Mouse (Mus musculus) frontal cortex, adult 2 months (tissue): Measurements from ENCODE around the gene Hhatl. TPM values are rescaled to one million over a fixed set of nuclear protein-coding genes. Genes with fewer than 3 reads are reported as not detected.
A peak's percentile ranks its signal among the peaks of the same experiment; 100 is the strongest.

Experiments
- DNase-seq, 2 experiments: peaks; one replicate each; pipeline ENCODE4 v3.0.0; 2022; ENCODE audit warnings: low spot score in 1 of 2; ENCODE audit errors: extremely low spot score in 1 of 2
- polyA plus RNA-seq: library from polyadenylated mRNA; depleted of rRNA; stranded (reverse); fragments of >200 nt; gene quantifications from 2 replicates; pipeline ENCODE4 v1.2.3, GENCODE M21; 2012; rRNA removed

Gene Hhatl
- polyA plus RNA-seq, 1 experiment: 17.7 TPM

DNA sequence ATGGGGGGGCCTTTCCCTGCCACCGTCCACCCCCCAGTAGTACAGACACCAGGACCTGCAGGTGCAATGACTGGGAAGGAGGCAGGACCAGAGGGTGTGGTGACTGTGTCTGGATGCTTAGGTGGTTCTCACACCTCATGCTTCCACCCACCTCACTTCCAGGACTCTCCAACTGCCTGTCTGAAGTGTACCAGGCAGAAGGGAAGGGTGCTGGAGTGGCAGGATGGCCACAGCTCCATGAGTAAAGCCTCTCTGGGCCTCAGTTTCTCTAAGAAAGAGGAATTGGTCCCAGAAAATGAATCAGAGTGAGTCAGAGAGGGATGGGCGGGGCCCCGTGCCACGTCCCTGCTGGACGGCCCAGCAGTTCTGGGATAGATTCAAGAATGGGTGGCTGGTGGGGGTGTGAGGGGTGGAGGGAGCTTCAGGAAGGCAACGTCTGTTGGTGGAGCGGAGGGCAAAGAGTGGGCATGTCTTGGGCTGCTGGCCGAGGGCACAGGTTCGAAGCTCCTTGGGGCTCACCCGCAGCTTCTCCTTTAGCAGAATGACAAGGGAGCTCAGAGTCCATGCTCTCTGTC is 31.1 kb downstream of the Hhatl start:
- no peak for DNase-seq

DNA sequence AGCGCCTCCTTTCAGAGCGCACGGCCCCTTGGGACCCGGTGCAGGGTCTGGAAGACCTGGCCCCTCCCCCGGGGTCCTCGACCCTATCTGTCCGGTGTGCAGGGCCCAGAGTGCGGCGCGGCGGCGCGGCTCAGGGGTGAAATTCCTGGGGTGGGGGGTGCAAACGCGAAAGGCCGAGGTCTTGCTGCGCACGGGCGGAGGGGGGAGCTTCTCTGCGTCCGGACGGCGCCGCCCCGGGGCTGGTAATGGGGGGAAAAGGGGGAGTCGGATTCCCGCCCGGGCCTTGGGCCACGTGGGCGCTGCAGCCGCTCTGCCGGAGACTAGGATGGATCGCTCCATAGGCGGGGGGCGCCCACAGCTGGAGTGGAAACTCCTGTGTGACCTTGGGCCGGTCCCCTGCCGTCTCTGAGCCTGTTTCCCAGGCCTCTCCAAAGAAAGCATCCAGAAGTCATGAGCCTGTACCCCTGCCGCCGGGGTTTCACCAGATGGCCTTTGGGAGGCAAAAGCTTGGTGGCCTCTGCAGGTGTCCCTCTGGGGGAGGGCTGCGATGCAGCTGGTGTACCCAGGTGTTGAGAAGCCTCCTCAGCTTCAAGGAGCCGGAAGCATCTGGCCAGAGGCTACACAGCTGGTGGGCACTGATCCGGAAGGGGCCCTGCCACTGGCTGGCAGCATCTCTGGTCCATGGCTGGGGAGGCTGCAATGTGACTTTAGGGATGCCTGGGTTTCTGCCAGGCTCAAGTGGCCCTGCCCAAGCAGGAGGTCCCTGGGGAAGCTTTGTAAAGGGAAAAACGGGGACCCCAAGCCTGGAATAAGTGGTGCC is 31.8 kb downstream of the Hhatl start:
- DNase-seq: peak in 1 of 2 experiments; percentile 59

DNA sequence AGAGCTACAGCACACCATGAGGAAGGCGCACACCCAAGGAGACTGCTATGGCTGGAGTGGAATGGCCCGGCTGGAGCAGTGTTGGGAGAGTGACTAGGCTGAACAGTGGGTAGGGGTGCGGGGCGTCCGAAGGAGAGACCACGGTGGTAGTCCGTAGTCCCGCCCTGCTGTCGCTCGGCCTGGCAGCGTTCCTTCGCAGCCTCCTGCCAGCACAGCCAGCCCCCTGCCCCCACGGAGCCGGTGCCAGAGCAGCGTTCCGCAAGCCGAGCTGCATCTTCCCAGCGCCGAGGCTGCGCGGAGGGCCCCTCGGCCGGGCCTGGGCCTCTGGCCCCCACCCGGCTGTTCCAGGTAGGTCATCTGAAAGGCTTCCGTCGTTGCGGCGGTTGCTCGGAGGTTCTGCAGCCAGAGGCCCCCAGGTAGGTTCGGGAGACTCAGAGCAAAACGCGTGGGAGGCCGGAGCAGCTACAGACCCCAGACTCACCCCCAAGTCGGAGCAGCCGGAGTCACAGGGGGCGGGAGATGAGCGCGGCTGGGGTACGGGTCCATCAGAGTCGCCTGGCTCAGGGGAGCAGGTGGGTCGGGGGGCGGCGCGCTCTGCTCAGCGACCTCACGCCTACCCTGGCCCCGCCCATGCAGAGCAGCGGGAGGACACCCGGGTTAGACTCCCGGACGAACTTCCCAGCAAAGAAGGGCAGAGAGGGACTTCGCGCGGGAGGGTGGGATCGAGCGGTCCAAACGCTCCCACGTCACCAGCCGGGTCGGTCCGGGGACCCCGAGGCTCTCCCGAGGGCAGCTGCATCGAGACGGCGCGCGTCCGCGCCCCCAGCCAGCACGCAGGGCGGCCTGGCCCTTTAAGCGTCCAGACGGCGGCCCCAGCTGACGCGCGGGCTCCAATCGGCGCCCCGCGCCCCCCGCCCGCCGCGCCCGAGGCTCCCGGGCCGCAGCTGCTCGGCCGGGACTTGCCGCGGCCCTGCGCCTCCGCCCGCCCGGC is 32.9 kb downstream of the Hhatl start, which contains the start of gene Zfp651:
Zfp651 (plus strand) TSS at position 240 of the 991 bp plus-strand sequence.
- DNase-seq: peak in 1 of 2 experiments; percentile 70

DNA sequence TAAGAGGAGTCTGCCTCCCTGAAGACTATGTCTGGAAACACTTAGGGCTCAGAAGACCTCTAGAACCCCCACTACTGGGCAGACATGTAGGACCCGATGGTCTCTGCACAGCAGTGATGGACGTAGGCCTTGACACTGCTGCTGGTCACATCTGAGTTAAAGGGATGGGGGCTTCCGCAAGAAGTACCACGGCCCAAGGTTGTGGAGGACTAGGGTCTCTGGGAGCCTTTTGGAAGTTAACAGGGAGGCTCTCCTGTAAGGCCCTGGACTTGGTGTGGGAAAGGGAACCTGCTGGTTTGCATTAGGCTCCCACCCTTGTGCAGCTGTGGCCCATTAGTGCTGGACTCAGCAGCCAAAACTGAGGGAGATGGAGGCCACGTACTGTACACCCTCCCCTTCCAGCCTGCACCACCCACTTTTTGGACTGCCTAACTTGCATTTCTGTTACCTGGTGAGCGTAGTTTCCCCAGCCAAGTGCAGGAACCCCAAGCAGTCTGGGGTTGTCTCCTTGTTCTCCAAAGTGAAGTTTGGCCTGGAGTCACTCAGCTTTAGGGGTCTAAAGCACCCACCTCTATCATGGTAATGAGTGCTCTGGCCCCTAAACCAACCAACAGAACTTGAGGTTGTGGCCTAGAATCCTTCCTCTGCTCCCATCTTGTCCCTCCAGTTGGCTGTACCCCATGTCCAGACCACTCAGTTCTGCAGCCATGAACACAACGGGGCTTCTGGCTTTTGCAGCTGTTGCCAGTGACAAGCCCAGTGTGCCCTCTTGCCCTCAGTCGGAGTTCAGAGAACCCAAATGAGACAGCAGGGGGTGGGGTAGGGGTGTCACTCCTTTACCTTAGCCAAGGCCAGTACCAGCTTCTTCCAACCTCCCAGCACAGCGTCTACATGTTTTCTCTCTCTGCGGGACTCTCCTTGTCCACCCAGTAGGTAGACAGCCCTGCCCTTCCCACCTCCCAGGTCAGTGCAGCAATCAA is 34.2 kb downstream of the Hhatl start:
- no peak for DNase-seq

DNA sequence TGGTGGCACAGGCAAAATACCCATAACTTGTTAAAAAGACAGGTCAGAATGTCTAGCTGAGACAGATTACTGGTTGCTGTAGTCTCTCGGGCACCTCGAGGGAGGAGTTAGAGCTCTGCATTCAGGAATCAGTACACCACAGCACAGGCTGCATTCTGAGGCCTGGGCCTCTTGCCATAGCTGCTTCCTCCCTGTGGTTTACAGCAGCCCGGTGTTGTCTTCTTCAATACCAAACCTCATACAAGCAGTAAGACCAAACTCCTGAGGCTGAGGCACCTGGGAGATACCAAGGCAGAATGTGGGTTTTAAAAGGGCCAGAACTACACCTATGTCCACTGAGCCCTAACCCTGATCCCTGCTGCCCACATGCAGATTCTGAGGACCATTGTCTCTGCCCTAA is 34.9 kb downstream of the Hhatl start:
- DNase-seq: no peak

DNA sequence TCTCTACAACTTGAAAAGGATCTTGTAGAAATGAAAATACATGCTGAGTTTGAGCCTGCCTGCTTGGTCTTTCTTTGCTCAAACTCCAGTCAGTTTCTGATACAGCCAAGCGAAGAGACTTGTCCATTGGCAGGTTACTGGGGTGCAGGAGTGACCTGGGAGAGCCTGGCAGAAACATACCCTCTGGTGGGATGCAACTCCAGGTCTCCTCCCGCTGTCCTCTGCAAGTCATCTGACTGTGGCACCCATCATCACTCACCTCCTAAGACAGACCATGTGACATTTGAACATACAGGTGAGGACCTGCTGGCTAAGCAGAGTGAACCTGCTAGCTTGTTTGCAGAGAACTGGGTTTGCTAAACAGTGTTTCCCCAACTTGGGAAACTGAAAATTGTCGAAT is 35.5 kb downstream of the Hhatl start:
- no peak for DNase-seq

DNA sequence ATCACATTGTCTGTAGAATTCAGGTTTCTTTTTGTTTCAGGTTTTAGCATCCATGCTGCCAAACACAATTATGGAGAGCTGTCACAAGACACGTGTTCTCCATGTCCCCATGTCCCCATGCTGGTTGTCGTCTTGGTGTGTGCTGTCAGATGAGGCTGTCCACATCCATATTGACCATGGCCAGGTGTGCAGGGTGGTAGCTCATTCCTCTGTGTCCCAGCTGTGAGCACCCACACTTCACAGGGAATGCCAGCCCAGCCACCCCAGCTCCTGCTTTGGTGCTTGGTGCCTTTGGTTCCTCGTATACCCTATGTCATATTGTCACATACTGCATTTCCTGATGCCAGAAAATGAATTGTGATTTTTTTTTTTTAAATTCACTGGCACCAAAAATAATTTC is 37.7 kb downstream of the Hhatl start:
- DNase-seq: no peak

DNA sequence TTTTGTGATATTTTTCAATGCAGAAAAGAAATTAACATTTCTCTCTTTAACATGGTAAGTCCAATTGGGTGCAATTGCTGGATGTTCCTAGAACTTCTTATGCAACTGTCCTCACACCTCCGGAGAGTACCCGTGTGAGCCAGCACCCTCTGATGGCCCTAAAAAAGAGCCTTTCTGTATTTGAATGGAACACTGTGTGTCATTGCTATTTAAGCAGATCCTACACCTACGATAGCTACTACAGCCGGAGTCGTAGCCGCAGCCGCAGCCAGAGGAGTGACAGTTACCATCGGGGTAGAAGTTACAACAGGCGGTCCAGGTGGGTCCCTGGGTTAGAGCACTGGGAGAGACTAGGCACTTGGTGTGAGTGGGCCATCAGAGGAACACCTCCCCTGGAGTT is 39.5 kb downstream of the Hhatl start:
- DNase-seq: peak in 1 of 2 experiments; percentile 62

DNA sequence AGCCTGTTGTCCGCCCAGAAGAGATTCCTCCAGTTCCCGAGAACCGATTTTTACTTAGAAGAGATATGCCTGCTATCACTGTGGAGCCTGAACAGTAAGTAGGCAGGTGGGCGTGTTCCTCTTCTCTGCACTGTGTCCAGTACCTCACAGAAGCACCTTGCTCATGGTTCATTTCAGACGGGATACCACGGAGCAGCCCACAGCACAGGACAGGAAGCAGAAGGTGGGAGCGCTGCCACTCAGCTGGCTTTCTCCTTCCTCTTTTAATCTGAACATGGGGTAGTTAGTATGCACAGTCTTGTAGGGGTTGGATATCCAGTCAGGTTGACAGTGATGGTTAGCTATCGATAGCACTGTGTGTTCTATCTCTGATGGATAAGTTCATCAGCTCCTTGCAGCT is 48.3 kb downstream of the Hhatl start:
- no peak for DNase-seq

DNA sequence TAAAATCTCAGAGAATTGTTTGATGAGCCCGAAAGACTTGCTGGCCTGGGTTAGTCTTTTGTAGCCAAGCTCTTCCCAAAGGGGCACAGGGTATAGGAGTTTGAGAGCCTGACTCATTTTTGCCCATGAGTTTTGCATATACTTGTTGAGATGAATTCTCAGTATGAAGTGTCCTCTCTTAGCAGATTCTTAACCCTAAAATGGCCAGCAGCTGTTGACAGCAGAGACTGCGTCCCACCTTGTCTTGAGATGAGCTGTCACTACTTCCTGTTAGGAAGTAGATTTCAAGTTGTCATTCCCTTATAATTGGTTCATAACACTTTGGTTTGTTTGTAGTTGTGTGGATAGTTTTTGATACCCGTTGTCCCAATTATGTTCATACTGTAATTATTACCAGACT is 51.1 kb downstream of the Hhatl start:
- no peak for DNase-seq

DNA sequence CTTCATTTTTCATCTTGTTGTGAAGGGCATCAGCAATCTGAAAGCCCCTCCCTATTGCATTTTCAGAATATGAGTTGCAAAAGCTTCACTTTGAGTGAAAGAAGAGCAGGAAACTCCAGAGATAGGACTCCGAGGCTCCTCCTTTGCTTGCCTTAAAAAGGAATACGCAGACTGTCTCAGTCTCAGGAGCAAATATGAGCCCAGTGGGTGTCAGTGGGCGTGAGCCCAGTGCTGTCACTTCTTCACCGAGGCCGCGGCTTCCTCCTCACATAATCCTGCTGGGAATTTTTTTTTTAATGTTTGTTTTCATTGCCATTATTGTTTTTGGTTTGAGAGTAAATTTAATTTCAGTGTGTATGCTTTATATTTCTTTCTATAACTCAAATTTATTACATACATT is 51.8 kb downstream of the Hhatl start:
- DNase-seq: peak in 1 of 2 experiments; percentile 31

Other genes with a start within 250 kb of the Hhatl start
- 0.54 and 1.3 TPM in 2 replicates for gene Lyzl4, start 150.4 kb downstream of the Hhatl start, polyA plus RNA-seq
- 15.4 and 16.9 TPM in 2 replicates for gene Vipr1, start 149.8 kb downstream of the Hhatl start, polyA plus RNA-seq
- gene Sec22c, start 87.0 kb downstream of the Hhatl start, polyA plus RNA-seq: 14.6 and 16.9 TPM in 2 replicates
- 101 and 118 TPM in 2 replicates for gene Ss18l2, start 82.2 kb downstream of the Hhatl start, polyA plus RNA-seq
- gene Nktr, start 73.3 kb downstream of the Hhatl start, polyA plus RNA-seq: 133 and 161 TPM in 2 replicates
- 98.0 and 101 TPM in 2 replicates for gene Zfp651, start 33.2 kb downstream of the Hhatl start, polyA plus RNA-seq
- 10.1 and 11.4 TPM in 2 replicates for gene Klhl40, start 14.9 kb downstream of the Hhatl start, polyA plus RNA-seq
- 12.1 and 12.6 TPM in 2 replicates for gene Ccdc13, start 47.0 kb upstream of the Hhatl start, polyA plus RNA-seq
- 82.0 and 93.0 TPM in 2 replicates for gene Higd1a, start 65.9 kb upstream of the Hhatl start, polyA plus RNA-seq
- gene Ackr2, start 105.8 kb upstream of the Hhatl start, polyA plus RNA-seq: 2.6 and 3.3 TPM in 2 replicates
- gene Cyp8b1, start 123.8 kb upstream of the Hhatl start, polyA plus RNA-seq: not detected in 2 replicates
- 6.2 and 7.4 TPM in 2 replicates for gene Fam198a, start 158.5 kb upstream of the Hhatl start, polyA plus RNA-seq
- gene Pomgnt2, start 204.6 kb upstream of the Hhatl start, polyA plus RNA-seq: 27.7 and 32.3 TPM in 2 replicates